Mouse (Mus musculus) lung, adult 2 months (tissue): Measurements from ENCODE around the gene F2rl1.

Source experiments
- CTCF ChIP-seq: fragments of 200-500 bp; IDR thresholded peaks from 2 replicates; pipeline ENCODE4 v1.5.1; 2011; ENCODE audit warnings: mild to moderate bottlenecking, low read length, control low read depth; ENCODE audit not compliant: insufficient read depth
- POLR2A ChIP-seq: fragments of 200-500 bp; IDR thresholded peaks from 2 replicates; pipeline ENCODE4 v1.6.1; 2011; ENCODE audit warnings: low read depth, mild to moderate bottlenecking, control low read depth, low read length, borderline replicate concordance; ENCODE audit errors: extremely low read depth

GRCm38 (mm10) chr13:95524674-95525491 lies at the start of gene F2rl1:
- TF ChIP-seq POLR2A, result peak; percentile 54; the same call in 1 of the 2 replicates
- TF ChIP-seq CTCF, result no peak
